Mouse (Mus musculus): ENCODE measurements around the gene Mxi1. TPM values are rescaled to one million over a fixed set of nuclear protein-coding genes. Genes with fewer than 3 reads are reported as not detected.

Gene Mxi1
- polyA plus RNA-seq, 1 experiment: 14.0 TPM

DNA sequence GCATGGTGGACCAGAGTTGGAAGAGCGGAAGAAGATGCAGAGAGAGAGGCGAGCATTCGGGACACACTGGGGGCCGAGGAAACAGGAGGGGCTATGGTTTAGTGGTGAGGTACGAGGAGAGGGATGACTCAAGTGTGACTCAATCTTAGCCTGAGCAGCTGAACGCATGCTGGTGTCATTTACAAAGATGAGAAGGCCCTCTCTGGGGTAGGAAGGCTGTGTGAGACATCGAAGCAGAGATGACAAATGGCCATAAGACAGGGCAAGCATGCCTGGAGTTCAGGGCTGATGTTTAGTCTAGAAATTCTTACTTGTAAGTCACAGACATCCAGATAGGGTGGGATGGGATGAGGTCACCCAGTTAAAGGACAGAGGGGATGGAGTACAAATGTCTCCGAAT is 98.1 kb downstream of the Mxi1 start:
- Histone ChIP-seq H3K4me3 (replicated peaks) (no peak overlapping the region), H3K27me3 (ENCODE audit: control insufficient read depth) (no peaks in the 10 kb centered on the region), H3K9me3 (ENCODE audit: control insufficient read depth, low read length) (no peaks in the 10 kb centered on the region), H3K4me1 (ENCODE audit: control insufficient read depth) (peaks cover 2% of the 10 kb centered on the region; the same call in 1 of the 2 replicates), H3K36me3 (ENCODE audit: control insufficient read depth) (no peaks in the 10 kb centered on the region)
- no peak for TF ChIP-seq TAL1 (IDR thresholded peaks at IDR 0.05; ENCODE audit: low read length)
- TF ChIP-seq GATA1 (IDR thresholded peaks at IDR 0.05; ENCODE audit: low read length): no peak

DNA sequence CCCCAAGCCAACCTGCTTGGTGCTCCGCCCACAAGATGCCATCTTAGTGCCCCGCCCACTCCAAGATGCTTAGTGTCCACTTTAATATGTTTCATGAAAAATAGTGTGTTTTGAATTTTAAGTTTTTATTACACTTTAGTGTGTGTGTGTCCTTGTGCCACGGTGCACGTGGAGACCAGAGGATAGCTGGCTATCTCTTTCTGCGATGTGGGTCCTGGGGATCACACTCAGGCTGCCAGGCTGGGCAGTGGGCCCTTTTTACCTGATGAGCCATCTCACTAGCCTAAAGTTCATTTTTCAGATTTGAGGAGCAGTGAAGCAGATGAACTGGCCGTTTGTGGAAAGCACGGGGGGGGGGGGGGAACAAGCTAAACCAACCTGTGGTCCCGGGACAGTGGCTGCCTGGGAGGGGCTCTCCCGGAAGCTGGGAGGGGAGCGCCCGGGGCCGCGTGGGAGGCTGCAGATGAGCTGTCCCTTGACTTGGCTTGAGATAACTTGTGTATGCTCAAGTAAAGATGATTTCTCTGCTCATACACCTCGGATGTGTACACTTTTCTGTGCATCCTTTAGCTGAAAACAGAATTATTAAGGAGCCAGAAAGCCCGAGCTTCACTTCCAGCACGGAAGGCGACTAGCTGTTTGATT is 99.5 kb downstream of the Mxi1 start:
- Histone ChIP-seq H3K4me3 (replicated peaks) (no peak overlapping the region), H3K9me3 (ENCODE audit: control insufficient read depth, low read length) (no peaks in the 10 kb centered on the region), H3K36me3 (ENCODE audit: control insufficient read depth) (no peaks in the 10 kb centered on the region), H3K4me1 (ENCODE audit: control insufficient read depth) (peaks cover 10% of the 10 kb centered on the region), H3K27me3 (ENCODE audit: control insufficient read depth) (no peaks in the 10 kb centered on the region)
- TF ChIP-seq TAL1 (IDR thresholded peaks at IDR 0.05; ENCODE audit: low read length): no peak
- TF ChIP-seq GATA1 (IDR thresholded peaks at IDR 0.05; ENCODE audit: low read length): no peak

DNA sequence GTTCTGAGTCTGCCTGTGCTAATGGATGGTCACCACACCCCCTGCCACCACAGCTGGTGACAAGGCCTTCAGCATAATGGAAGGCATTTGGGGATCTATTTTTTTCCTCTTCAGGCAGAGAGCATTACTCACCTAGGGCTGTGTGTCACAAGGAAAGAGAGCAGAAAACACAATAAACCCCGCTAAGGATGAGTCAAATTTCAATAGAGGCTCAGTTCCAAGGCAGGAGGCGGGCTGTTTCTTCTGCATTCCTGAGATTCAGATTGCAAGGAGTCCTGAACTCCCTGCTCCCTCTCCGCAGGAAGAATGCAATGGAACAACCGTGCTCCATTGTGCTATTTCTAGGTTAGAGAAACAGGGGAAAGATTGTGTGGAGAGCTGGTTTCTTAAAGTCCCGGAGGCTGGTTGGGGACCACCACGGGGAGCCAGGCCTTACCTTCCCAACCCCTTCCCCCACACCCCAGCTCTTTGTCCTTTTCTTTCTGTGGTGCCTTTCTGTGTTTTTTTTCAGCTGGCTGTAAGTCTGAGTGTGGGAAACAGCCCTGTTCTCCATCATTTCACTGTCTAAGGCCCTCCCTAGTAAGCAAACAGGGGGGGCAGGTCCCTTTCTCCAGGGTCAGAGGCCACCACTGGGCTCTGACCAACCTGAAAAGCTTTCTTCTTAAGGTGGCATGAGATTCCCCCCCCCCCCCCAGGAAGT is 102.0 kb downstream of the Mxi1 start:
- Histone ChIP-seq H3K4me1 (ENCODE audit: control insufficient read depth) (peaks cover 14% of the 10 kb centered on the region), H3K9me3 (ENCODE audit: control insufficient read depth, low read length) (no peaks in the 10 kb centered on the region), H3K36me3 (ENCODE audit: control insufficient read depth) (no peaks in the 10 kb centered on the region), H3K27me3 (ENCODE audit: control insufficient read depth) (no peaks in the 10 kb centered on the region), H3K4me3 (replicated peaks) (no peak overlapping the region)
- no peak for TF ChIP-seq TAL1 (IDR thresholded peaks at IDR 0.05; ENCODE audit: low read length)
- no peak for TF ChIP-seq GATA1 (IDR thresholded peaks at IDR 0.05; ENCODE audit: low read length)

DNA sequence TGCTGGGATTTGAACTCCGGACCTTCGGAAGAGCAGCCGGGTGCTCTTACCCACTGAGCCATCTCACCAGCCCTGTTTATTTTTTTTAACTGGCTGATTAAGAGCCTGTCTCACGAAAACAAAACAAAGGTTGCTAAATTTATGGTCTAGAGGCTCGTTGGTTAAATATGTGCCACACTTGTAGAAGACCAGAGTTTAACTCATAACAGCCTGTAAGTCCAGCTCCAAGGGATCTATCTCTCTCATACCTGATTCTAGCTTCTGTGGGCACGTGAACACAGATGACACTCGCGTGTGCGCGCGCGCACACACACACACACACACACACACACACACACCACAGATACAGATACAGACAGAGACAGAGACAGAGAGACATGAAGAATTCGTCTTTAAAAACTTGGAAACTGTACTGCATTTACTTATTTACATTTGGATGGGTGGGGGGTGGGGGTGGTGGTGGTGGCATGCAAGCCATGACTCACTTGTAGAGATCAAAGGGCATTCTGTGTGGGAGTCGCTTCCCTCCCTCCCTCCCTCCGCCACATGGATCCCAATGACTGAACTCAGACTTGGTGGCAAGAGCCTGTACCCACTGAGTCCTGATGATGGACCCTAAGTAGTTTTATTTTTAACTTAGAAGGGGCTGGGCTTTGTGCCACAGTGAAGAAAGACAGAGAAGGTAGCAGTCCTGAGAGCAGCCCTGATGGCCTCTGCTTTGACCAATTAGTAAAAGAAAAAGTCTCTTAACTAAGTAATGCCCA is 103.5 kb downstream of the Mxi1 start:
- H3K4me1 ChIP-seq (ENCODE audit: control insufficient read depth): peaks cover 14% of the 10 kb centered on the region
- no peaks in the 10 kb centered on the region for H3K9me3 ChIP-seq (ENCODE audit: control insufficient read depth, low read length)
- TF ChIP-seq TAL1 (IDR thresholded peaks at IDR 0.05; ENCODE audit: low read length): no peak
- no peak for TF ChIP-seq GATA1 (IDR thresholded peaks at IDR 0.05; ENCODE audit: low read length)
- H3K36me3 ChIP-seq (ENCODE audit: control insufficient read depth): no peaks in the 10 kb centered on the region
- no peak overlapping the region for H3K4me3 ChIP-seq (replicated peaks)
- no peaks in the 10 kb centered on the region for H3K27me3 ChIP-seq (ENCODE audit: control insufficient read depth)

DNA sequence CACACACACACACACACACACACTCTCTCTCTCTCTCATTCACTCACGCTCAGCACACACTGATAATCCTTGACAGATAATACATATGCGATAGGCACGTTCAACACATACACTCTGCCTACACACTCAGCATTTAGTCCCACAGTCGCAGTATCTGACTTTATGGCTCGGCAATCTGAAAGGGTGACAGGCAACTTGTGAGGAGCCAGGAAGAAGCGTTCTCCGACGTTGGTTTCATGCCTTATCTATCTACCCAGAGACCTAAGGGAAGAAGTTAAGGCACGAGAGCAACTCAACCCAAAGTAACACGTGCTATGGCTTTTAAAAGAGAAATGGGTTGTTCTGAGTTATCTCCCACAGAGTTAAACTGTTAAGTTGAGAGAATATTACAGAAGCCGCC is 104.3 kb downstream of the Mxi1 start:
- no peaks in the 10 kb centered on the region for H3K36me3 ChIP-seq (ENCODE audit: control insufficient read depth)
- H3K27me3 ChIP-seq (ENCODE audit: control insufficient read depth): no peaks in the 10 kb centered on the region
- peaks cover 13% of the 10 kb centered on the region for H3K4me1 ChIP-seq (ENCODE audit: control insufficient read depth)
- no peaks in the 10 kb centered on the region for H3K9me3 ChIP-seq (ENCODE audit: control insufficient read depth, low read length)
- TF ChIP-seq TAL1 (IDR thresholded peaks at IDR 0.05; ENCODE audit: low read length) (no peak), GATA1 (IDR thresholded peaks at IDR 0.05; ENCODE audit: low read length) (no peak)
- no peak overlapping the region for H3K4me3 ChIP-seq (replicated peaks)

DNA sequence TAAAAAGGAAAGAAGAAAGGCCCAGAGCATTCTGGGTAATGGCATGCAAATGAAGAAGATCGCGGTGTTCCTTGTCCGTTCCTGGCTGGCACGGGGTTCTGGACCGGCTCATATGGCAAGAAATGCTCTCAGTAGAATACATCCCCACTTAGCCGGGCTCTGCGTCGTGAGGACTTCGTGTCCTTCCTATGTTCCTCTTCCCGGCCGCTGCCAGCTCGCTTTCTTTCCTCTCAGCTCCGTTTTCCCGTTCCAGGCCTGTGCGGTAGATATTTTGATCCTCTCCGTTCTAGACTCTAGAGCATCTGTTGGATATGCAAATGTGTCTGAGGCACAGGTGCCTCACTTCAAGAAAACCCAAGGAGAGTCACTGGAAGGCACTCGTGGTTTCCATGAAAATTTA is 104.9 kb downstream of the Mxi1 start:
- no peaks in the 10 kb centered on the region for H3K36me3 ChIP-seq (ENCODE audit: control insufficient read depth)
- H3K4me1 ChIP-seq (ENCODE audit: control insufficient read depth): peaks cover 12% of the 10 kb centered on the region
- H3K9me3 ChIP-seq (ENCODE audit: control insufficient read depth, low read length): no peaks in the 10 kb centered on the region
- H3K4me3 ChIP-seq (replicated peaks): peak overlapping the region; percentile 10
- no peaks in the 10 kb centered on the region for H3K27me3 ChIP-seq (ENCODE audit: control insufficient read depth)
- TF ChIP-seq TAL1 (IDR thresholded peaks at IDR 0.05; ENCODE audit: low read length): no peak

DNA sequence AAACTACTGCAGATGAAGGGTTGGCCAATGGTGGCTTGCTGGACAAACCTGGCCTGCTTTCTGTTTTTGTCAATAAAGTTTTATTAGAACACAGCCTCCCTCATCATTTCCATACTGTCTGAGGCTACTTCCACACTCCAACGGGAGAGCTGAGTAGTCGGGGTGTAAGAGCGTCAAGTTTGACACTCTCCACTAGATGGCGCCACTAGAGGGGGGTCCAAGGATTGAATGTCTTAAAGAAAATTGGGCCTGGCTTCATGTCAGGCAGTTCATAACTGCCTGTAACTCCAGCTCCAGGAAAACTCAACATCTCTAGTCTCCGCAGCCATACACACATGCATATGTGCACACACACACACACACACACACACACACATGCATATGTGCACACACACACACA is 109.5 kb downstream of the Mxi1 start:
- Histone ChIP-seq H3K4me3 (replicated peaks) (no peak overlapping the region), H3K27me3 (ENCODE audit: control insufficient read depth) (peaks cover 29% of the 10 kb centered on the region), H3K4me1 (ENCODE audit: control insufficient read depth) (peaks cover 15% of the 10 kb centered on the region), H3K9me3 (ENCODE audit: control insufficient read depth, low read length) (no peaks in the 10 kb centered on the region), H3K36me3 (ENCODE audit: control insufficient read depth) (no peaks in the 10 kb centered on the region)
- TF ChIP-seq TAL1 (IDR thresholded peaks at IDR 0.05; ENCODE audit: low read length) (no peak), GATA1 (IDR thresholded peaks at IDR 0.05; ENCODE audit: low read length) (no peak)

DNA sequence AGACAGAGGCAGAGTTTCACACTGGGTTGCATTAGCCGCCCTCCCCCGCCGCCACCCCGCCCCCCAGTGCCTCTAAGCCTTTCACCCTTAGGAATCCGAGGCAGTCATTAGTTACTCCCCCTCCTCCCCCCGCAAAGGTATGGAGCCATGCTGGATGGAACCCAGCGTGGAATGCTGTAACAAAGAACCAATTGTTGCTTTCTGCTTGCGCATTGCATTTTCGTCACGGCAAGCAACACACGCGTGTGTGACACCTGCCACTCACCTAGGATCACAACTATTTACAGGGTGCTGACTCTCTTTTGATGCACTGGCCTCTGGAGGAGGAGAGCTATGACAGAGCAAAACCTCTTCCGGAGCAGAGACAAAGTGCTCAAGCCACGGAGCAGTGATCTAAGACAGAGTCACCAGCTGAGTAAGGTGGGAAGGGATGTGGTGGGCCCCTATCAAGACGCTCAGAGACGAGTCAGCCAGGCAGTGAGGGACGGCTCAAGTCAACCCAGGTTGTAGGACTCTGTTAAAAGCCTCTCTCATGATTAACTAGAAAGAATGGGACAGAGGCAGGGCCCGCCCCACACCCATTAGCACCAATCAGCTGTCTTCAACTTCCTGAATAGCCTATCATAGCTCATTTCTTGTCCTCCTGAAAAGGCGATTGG is 110.7 kb downstream of the Mxi1 start:
- TF ChIP-seq TAL1 (IDR thresholded peaks at IDR 0.05; ENCODE audit: low read length) (no peak), GATA1 (IDR thresholded peaks at IDR 0.05; ENCODE audit: low read length) (no peak)
- Histone ChIP-seq H3K4me3 (replicated peaks) (peak overlapping the region; percentile 54), H3K27me3 (ENCODE audit: control insufficient read depth) (peaks cover 36% of the 10 kb centered on the region), H3K4me1 (ENCODE audit: control insufficient read depth) (peaks cover 12% of the 10 kb centered on the region), H3K36me3 (ENCODE audit: control insufficient read depth) (no peaks in the 10 kb centered on the region), H3K9me3 (ENCODE audit: control insufficient read depth, low read length) (no peaks in the 10 kb centered on the region)

Measured in erythroblast, embryonic 14.5 days (primary cell).